Mouse (Mus musculus) heart, adult 11 months (tissue): ENCODE measurements at regions not wholly inside any gene's neighbourhood (a gene's known extent, or its start where the extent isn't known, plus 50 kb on each side); places are given as distances from the start of the nearest gene placed in this dataset.
A peak's percentile ranks its signal among the peaks of the same experiment; 100 is the strongest.
"Not testable (repeated sequence)": the region's sequence is repeated elsewhere in the genome, so short reads cannot be mapped to it uniquely, and the experiment has no call there.

Experiments used
- DNase-seq: peaks from one replicate; pipeline ENCODE4 v3.0.0; 2022

- not testable (repeated sequence) for DNase-seq
These were observed 131.0 kb upstream of the Adcyap1 start for GRCm38 (mm10) chr17:93067850-93068249.

GRCm38 (mm10) chr17:93068489-93068888 lies 130.3 kb upstream of the Adcyap1 start:
- no peak for DNase-seq

GRCm38 (mm10) chr17:93084048-93084447 lies 114.8 kb upstream of the Adcyap1 start:
- DNase-seq, result no peak

DNA sequence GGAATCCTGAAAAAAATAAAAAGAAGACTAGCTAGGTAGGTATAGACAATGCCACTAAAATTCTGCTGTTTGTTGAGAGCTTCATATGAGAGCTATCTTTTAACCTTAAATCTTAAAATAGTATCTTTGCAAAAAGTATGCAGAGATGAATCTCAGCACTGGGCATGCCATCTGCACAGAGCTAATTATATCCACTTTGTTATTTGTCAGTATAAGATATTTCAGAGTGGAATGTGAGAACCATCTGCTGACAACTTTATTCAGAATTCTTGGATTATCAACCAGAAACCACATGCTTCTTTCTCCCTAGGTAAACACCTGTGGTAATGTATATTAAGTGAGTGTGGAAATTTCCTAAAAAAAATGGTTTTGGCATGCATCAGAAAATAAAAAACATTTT lies 94.3 kb upstream of the Adcyap1 start:
- no peak for DNase-seq

- DNase-seq, result peak; percentile 66
These were observed 58.8 kb upstream of the Adcyap1 start for GRCm38 (mm10) chr17:93140003-93140402.

- peak; percentile 45 for DNase-seq
These were observed 57.7 kb upstream of the Adcyap1 start for GRCm38 (mm10) chr17:93141125-93141524.
